Mouse (Mus musculus): ENCODE data around the gene Ctnnd1. TPM values are rescaled to one million over a fixed set of nuclear protein-coding genes. Genes with fewer than 3 reads are reported as not detected.

The Ctnnd1 gene
- polyA plus RNA-seq, 1 experiment, result 14.7 TPM

- no peak for TF ChIP-seq POLR2A (IDR thresholded peaks at IDR 0.05; ENCODE audit: low read depth, low read length)
- TF ChIP-seq CTCF (IDR thresholded peaks at IDR 0.05; ENCODE audit: extremely low read depth, insufficient read depth, insufficient read length, insufficient replicate concordance), result no peak
- Histone ChIP-seq H3K27me3 (ENCODE audit: control insufficient read depth, insufficient read depth, low read length) (no peaks in the 10 kb centered on the region), H3K27ac (ENCODE audit: insufficient read depth, low read length) (peak overlapping the region; percentile 74), H3K36me3 (ENCODE audit: control insufficient read depth, insufficient read depth, low read length) (no peaks in the 10 kb centered on the region), H3K4me1 (ENCODE audit: control insufficient read depth, insufficient read depth, insufficient read length) (peaks cover 8% of the 10 kb centered on the region; the same call in 1 of the 2 replicates), H3K4me3 (ENCODE audit: extremely low read depth, insufficient read depth, insufficient read length) (no peak overlapping the region)
- no peak for DNase-seq (ENCODE audit: low read depth in 1 of 2, low spot score in 2 of 2)
- WGBS, result 59% methylated on average over 2 of the region's 2 CpGs
Measured at GRCm38 (mm10) chr2:84635611-84636010, 15.0 kb downstream of the Ctnnd1 start.

GRCm38 (mm10) chr2:84634934-84635482 is 15.6 kb downstream of the Ctnnd1 start:
- no peak for TF ChIP-seq CTCF (IDR thresholded peaks at IDR 0.05; ENCODE audit: extremely low read depth, insufficient read depth, insufficient read length, insufficient replicate concordance)
- TF ChIP-seq POLR2A (IDR thresholded peaks at IDR 0.05; ENCODE audit: low read depth, low read length), result no peak
- H3K4me1 ChIP-seq (ENCODE audit: control insufficient read depth, insufficient read depth, insufficient read length), result peaks cover 8% of the 10 kb centered on the region; the same call in 1 of the 2 replicates
- H3K27me3 ChIP-seq (ENCODE audit: control insufficient read depth, insufficient read depth, low read length), result no peaks in the 10 kb centered on the region
- H3K27ac ChIP-seq (ENCODE audit: insufficient read depth, low read length), result peak overlapping the region; percentile 73
- H3K36me3 ChIP-seq (ENCODE audit: control insufficient read depth, insufficient read depth, low read length), result no peaks in the 10 kb centered on the region
- WGBS, result 75% methylated on average over 4 of the region's 4 CpGs
- DNase-seq (ENCODE audit: low read depth in 1 of 2, low spot score in 2 of 2), result no peak
- H3K4me3 ChIP-seq (ENCODE audit: extremely low read depth, insufficient read depth, insufficient read length), result no peak overlapping the region

GRCm38 (mm10) chr2:84634006-84634405 is 16.6 kb downstream of the Ctnnd1 start:
- H3K27me3 ChIP-seq (ENCODE audit: control insufficient read depth, insufficient read depth, low read length), result no peaks in the 10 kb centered on the region
- peak overlapping the region; percentile 16; the same call in 1 of the 2 replicates for H3K27ac ChIP-seq (ENCODE audit: insufficient read depth, low read length)
- no peak overlapping the region for H3K4me3 ChIP-seq (ENCODE audit: extremely low read depth, insufficient read depth, insufficient read length)
- 69% methylated on average over 4 of the region's 4 CpGs for WGBS
- peaks cover 8% of the 10 kb centered on the region; the same call in 1 of the 2 replicates for H3K4me1 ChIP-seq (ENCODE audit: control insufficient read depth, insufficient read depth, insufficient read length)
- DNase-seq (ENCODE audit: low read depth in 1 of 2, low spot score in 2 of 2), result no peak
- TF ChIP-seq CTCF (IDR thresholded peaks at IDR 0.05; ENCODE audit: extremely low read depth, insufficient read depth, insufficient read length, insufficient replicate concordance) (no peak), POLR2A (IDR thresholded peaks at IDR 0.05; ENCODE audit: low read depth, low read length) (no peak)
- H3K36me3 ChIP-seq (ENCODE audit: control insufficient read depth, insufficient read depth, low read length), result no peaks in the 10 kb centered on the region

GRCm38 (mm10) chr2:84632999-84633398 is 17.6 kb downstream of the Ctnnd1 start:
- WGBS, result 14% methylated on average over 3 of the region's 3 CpGs
- DNase-seq (ENCODE audit: low read depth in 1 of 2, low spot score in 2 of 2), result no peak
- TF ChIP-seq CTCF (IDR thresholded peaks at IDR 0.05; ENCODE audit: extremely low read depth, insufficient read depth, insufficient read length, insufficient replicate concordance), result no peak
- TF ChIP-seq POLR2A (IDR thresholded peaks at IDR 0.05; ENCODE audit: low read depth, low read length), result no peak
- Histone ChIP-seq H3K36me3 (ENCODE audit: control insufficient read depth, insufficient read depth, low read length) (no peaks in the 10 kb centered on the region), H3K4me3 (ENCODE audit: extremely low read depth, insufficient read depth, insufficient read length) (no peak overlapping the region), H3K27ac (ENCODE audit: insufficient read depth, low read length) (peak overlapping the region; percentile 87), H3K4me1 (ENCODE audit: control insufficient read depth, insufficient read depth, insufficient read length) (peaks cover 8% of the 10 kb centered on the region; the same call in 1 of the 2 replicates), H3K27me3 (ENCODE audit: control insufficient read depth, insufficient read depth, low read length) (no peaks in the 10 kb centered on the region)

- TF ChIP-seq CTCF (IDR thresholded peaks at IDR 0.05; ENCODE audit: extremely low read depth, insufficient read depth, insufficient read length, insufficient replicate concordance), result no peak
- TF ChIP-seq POLR2A (IDR thresholded peaks at IDR 0.05; ENCODE audit: low read depth, low read length), result no peak
- no peak for DNase-seq (ENCODE audit: low read depth in 1 of 2, low spot score in 2 of 2)
- H3K4me3 ChIP-seq (ENCODE audit: extremely low read depth, insufficient read depth, insufficient read length), result no peak overlapping the region
- no peaks in the 10 kb centered on the region for H3K27me3 ChIP-seq (ENCODE audit: control insufficient read depth, insufficient read depth, low read length)
- H3K36me3 ChIP-seq (ENCODE audit: control insufficient read depth, insufficient read depth, low read length), result no peaks in the 10 kb centered on the region
- H3K4me1 ChIP-seq (ENCODE audit: control insufficient read depth, insufficient read depth, insufficient read length), result peaks cover 8% of the 10 kb centered on the region; the same call in 1 of the 2 replicates
- H3K27ac ChIP-seq (ENCODE audit: insufficient read depth, low read length), result no peak overlapping the region
- 94% methylated on average over 1 of the region's 1 CpGs for WGBS
Measured at GRCm38 (mm10) chr2:84632001-84632400, 18.6 kb downstream of the Ctnnd1 start.

GRCm38 (mm10) chr2:84627036-84627435 is 23.5 kb downstream of the Ctnnd1 start:
- H3K27me3 ChIP-seq (ENCODE audit: control insufficient read depth, insufficient read depth, low read length), result no peaks in the 10 kb centered on the region
- no peak overlapping the region for H3K4me3 ChIP-seq (ENCODE audit: extremely low read depth, insufficient read depth, insufficient read length)
- no peak for DNase-seq (ENCODE audit: low read depth in 1 of 2, low spot score in 2 of 2)
- H3K27ac ChIP-seq (ENCODE audit: insufficient read depth, low read length), result no peak overlapping the region
- H3K36me3 ChIP-seq (ENCODE audit: control insufficient read depth, insufficient read depth, low read length), result no peaks in the 10 kb centered on the region
- 79% methylated on average over 3 of the region's 3 CpGs for WGBS
- TF ChIP-seq CTCF (IDR thresholded peaks at IDR 0.05; ENCODE audit: extremely low read depth, insufficient read depth, insufficient read length, insufficient replicate concordance), result no peak
- TF ChIP-seq POLR2A (IDR thresholded peaks at IDR 0.05; ENCODE audit: low read depth, low read length), result no peak
- H3K4me1 ChIP-seq (ENCODE audit: control insufficient read depth, insufficient read depth, insufficient read length), result peaks cover 11% of the 10 kb centered on the region; the same call in 1 of the 2 replicates

GRCm38 (mm10) chr2:84626366-84626975 is 24.1 kb downstream of the Ctnnd1 start:
- H3K4me1 ChIP-seq (ENCODE audit: control insufficient read depth, insufficient read depth, insufficient read length), result peaks cover 11% of the 10 kb centered on the region; the same call in 1 of the 2 replicates
- H3K36me3 ChIP-seq (ENCODE audit: control insufficient read depth, insufficient read depth, low read length), result no peaks in the 10 kb centered on the region
- WGBS, result 86% methylated on average over 7 of the region's 7 CpGs
- H3K4me3 ChIP-seq (ENCODE audit: extremely low read depth, insufficient read depth, insufficient read length), result no peak overlapping the region
- TF ChIP-seq POLR2A (IDR thresholded peaks at IDR 0.05; ENCODE audit: low read depth, low read length) (no peak), CTCF (IDR thresholded peaks at IDR 0.05; ENCODE audit: extremely low read depth, insufficient read depth, insufficient read length, insufficient replicate concordance) (no peak)
- DNase-seq (ENCODE audit: low read depth in 1 of 2, low spot score in 2 of 2), result no peak
- no peaks in the 10 kb centered on the region for H3K27me3 ChIP-seq (ENCODE audit: control insufficient read depth, insufficient read depth, low read length)
- H3K27ac ChIP-seq (ENCODE audit: insufficient read depth, low read length), result 0 out of 2 replicates have a peak overlapping the region, but pooled peaks have one; percentile 8

Data from spleen, adult 2 months (tissue).